Mouse (Mus musculus) erythroblast, embryonic 14.5 days (primary cell): ENCODE measurements at regions not wholly inside any gene's neighbourhood (a gene's known extent, or its start where the extent isn't known, plus 50 kb on each side); places are given as distances from the start of the nearest gene placed in this dataset.

ENCODE experiments used
- H3K27me3 ChIP-seq: 2 replicates; pipeline ENCODE4 v1.6.1; 2012; ENCODE audit warnings: inconsistent platforms; ENCODE audit not compliant: control insufficient read depth
- H3K36me3 ChIP-seq: 2 replicates; pipeline ENCODE4 v1.6.1; 2012; ENCODE audit warnings: mild to moderate bottlenecking, inconsistent platforms; ENCODE audit not compliant: control insufficient read depth
- H3K4me1 ChIP-seq: 2 replicates; pipeline ENCODE4 v1.6.1; 2012; ENCODE audit warnings: inconsistent platforms; ENCODE audit not compliant: control insufficient read depth
- H3K4me3 ChIP-seq: replicated peaks from 2 replicates; pipeline ENCODE3; 2012; ENCODE audit warnings: moderate library complexity, mild to moderate bottlenecking, inconsistent platforms
- H3K9me3 ChIP-seq: 2 replicates; pipeline ENCODE4 v1.6.1; 2012; ENCODE audit warnings: low read length, inconsistent platforms, mixed read lengths; ENCODE audit not compliant: control insufficient read depth
- GATA1 ChIP-seq: IDR thresholded peaks from 2 replicates; pipeline ENCODE4 v1.6.1; 2012; ENCODE audit warnings: low read length, inconsistent platforms, mixed read lengths
- TAL1 ChIP-seq: IDR thresholded peaks from 3 replicates; pipeline ENCODE4 v1.6.1; 2012; ENCODE audit warnings: low read length, inconsistent platforms, mixed read lengths

GRCm38 (mm10) chr7:37220476-37220875 lies 522.6 kb downstream of the Tshz3 start:
- H3K27me3 ChIP-seq: no peaks in the 10 kb centered on the region
- TF ChIP-seq GATA1: no peak
- no peak for TF ChIP-seq TAL1
- H3K4me3 ChIP-seq: no peak overlapping the region
- no peaks in the 10 kb centered on the region for H3K36me3 ChIP-seq
- H3K4me1 ChIP-seq: no peaks in the 10 kb centered on the region
- peaks cover 20% of the 10 kb centered on the region for H3K9me3 ChIP-seq

GRCm38 (mm10) chr7:37226423-37226822 lies 528.5 kb downstream of the Tshz3 start:
- Histone ChIP-seq H3K9me3 (no peaks in the 10 kb centered on the region; the same call in none of the 2 replicates), H3K27me3 (no peaks in the 10 kb centered on the region), H3K4me3 (no peak overlapping the region), H3K4me1 (no peaks in the 10 kb centered on the region), H3K36me3 (no peaks in the 10 kb centered on the region)
- no peak for TF ChIP-seq GATA1
- TF ChIP-seq TAL1: no peak

- Histone ChIP-seq H3K36me3 (no peaks in the 10 kb centered on the region), H3K4me1 (no peaks in the 10 kb centered on the region), H3K9me3 (no peaks in the 10 kb centered on the region; the same call in 1 of the 2 replicates), H3K4me3 (no peak overlapping the region), H3K27me3 (no peaks in the 10 kb centered on the region)
- TF ChIP-seq TAL1 (no peak), GATA1 (no peak)
Measured at GRCm38 (mm10) chr7:37230641-37231347, 532.9 kb downstream of the Tshz3 start.

- no peaks in the 10 kb centered on the region for H3K36me3 ChIP-seq
- H3K4me1 ChIP-seq: no peaks in the 10 kb centered on the region
- H3K9me3 ChIP-seq: no peaks in the 10 kb centered on the region; the same call in 1 of the 2 replicates
- no peak for TF ChIP-seq TAL1
- TF ChIP-seq GATA1: no peak
- H3K27me3 ChIP-seq: no peaks in the 10 kb centered on the region
- H3K4me3 ChIP-seq: no peak overlapping the region
Measured at GRCm38 (mm10) chr7:37240832-37241231, 532.6 kb downstream of the Zfp536 start.

GRCm38 (mm10) chr7:37241781-37242180 lies 531.7 kb downstream of the Zfp536 start:
- no peaks in the 10 kb centered on the region for H3K27me3 ChIP-seq
- H3K4me1 ChIP-seq: no peaks in the 10 kb centered on the region
- H3K9me3 ChIP-seq: no peaks in the 10 kb centered on the region; the same call in 1 of the 2 replicates
- no peaks in the 10 kb centered on the region for H3K36me3 ChIP-seq
- no peak for TF ChIP-seq GATA1
- no peak for TF ChIP-seq TAL1
- H3K4me3 ChIP-seq: no peak overlapping the region

- H3K9me3 ChIP-seq: no peaks in the 10 kb centered on the region; the same call in 1 of the 2 replicates
- no peaks in the 10 kb centered on the region for H3K4me1 ChIP-seq
- no peaks in the 10 kb centered on the region for H3K36me3 ChIP-seq
- H3K27me3 ChIP-seq: no peaks in the 10 kb centered on the region
- TF ChIP-seq TAL1 (no peak), GATA1 (no peak)
- H3K4me3 ChIP-seq: no peak overlapping the region
Measured at GRCm38 (mm10) chr7:37242476-37242875, 531.0 kb downstream of the Zfp536 start.

- H3K4me3 ChIP-seq: no peak overlapping the region
- no peaks in the 10 kb centered on the region for H3K36me3 ChIP-seq
- H3K27me3 ChIP-seq: no peaks in the 10 kb centered on the region
- H3K9me3 ChIP-seq: peaks cover 2% of the 10 kb centered on the region; the same call in 1 of the 2 replicates
- TF ChIP-seq TAL1 (no peak), GATA1 (no peak)
- H3K4me1 ChIP-seq: no peaks in the 10 kb centered on the region
Measured at GRCm38 (mm10) chr7:37246156-37246555, 527.3 kb downstream of the Zfp536 start.

- peaks cover 7% of the 10 kb centered on the region; the same call in 1 of the 2 replicates for H3K9me3 ChIP-seq
- H3K36me3 ChIP-seq: no peaks in the 10 kb centered on the region
Measured at GRCm38 (mm10) chr7:37254431-37254830, 519.0 kb downstream of the Zfp536 start.

GRCm38 (mm10) chr7:37255840-37256239 lies 517.6 kb downstream of the Zfp536 start:
- H3K36me3 ChIP-seq: no peaks in the 10 kb centered on the region
- TF ChIP-seq TAL1 (no peak), GATA1 (no peak)
- H3K4me1 ChIP-seq: no peaks in the 10 kb centered on the region
- peaks cover 5% of the 10 kb centered on the region; the same call in 1 of the 2 replicates for H3K9me3 ChIP-seq
- H3K4me3 ChIP-seq: no peak overlapping the region
- H3K27me3 ChIP-seq: no peaks in the 10 kb centered on the region

More at GRCm38 (mm10) chr7:37254431-37254830, 519.0 kb downstream of the Zfp536 start:
- Histone ChIP-seq H3K4me3 (no peak overlapping the region), H3K27me3 (no peaks in the 10 kb centered on the region), H3K4me1 (no peaks in the 10 kb centered on the region)
- no peak for TF ChIP-seq GATA1
- TF ChIP-seq TAL1: no peak
